Mouse (Mus musculus): ENCODE measurements around the gene Ppp1r32. TPM values are rescaled to one million over a fixed set of nuclear protein-coding genes. Genes with fewer than 3 reads are reported as not detected.

Gene Ppp1r32
- polyA plus RNA-seq, 1 experiment from 2014 or later: not detected

GRCm38 (mm10) chr19:10426793-10427192 lies 55.9 kb downstream of the Ppp1r32 start:
- Histone ChIP-seq H3K36me3 (ENCODE audit: control insufficient read depth, insufficient read depth, low read length) (no peaks in the 10 kb centered on the region), H3K4me2 (ENCODE audit: low read depth, severe bottlenecking) (no peak overlapping the region), H3K27ac (replicated peaks; ENCODE audit: low read depth, low read length) (no peak overlapping the region), H3K9me3 (ENCODE audit: control insufficient read depth, low read length) (no peaks in the 10 kb centered on the region), H3K9ac (ENCODE audit: low read length) (no peak overlapping the region), H3K4me3 (ENCODE audit: low read depth, low read length) (no peak overlapping the region), H3K4me1 (ENCODE audit: control insufficient read depth, insufficient read depth, low read length) (peaks cover 28% of the 10 kb centered on the region), H3K27me3 (ENCODE audit: control insufficient read depth, insufficient read depth, low read length) (peaks cover 3% of the 10 kb centered on the region; the same call in 1 of the 2 replicates)
- ATAC-seq (ENCODE audit: insufficient number of reproducible peaks, low FRiP score, low TSS enrichment, low read depth) (no peak), DNase-seq (ENCODE audit: low spot score) (no peak)
- 33% methylated on average over 6 of the region's 6 CpGs for WGBS

- Histone ChIP-seq H3K4me2 (ENCODE audit: low read depth, severe bottlenecking) (peak overlapping the region; percentile 25; the same call in 1 of the 2 replicates), H3K9me3 (ENCODE audit: control insufficient read depth, low read length) (no peaks in the 10 kb centered on the region), H3K4me1 (ENCODE audit: control insufficient read depth, insufficient read depth, low read length) (peaks cover 28% of the 10 kb centered on the region), H3K27me3 (ENCODE audit: control insufficient read depth, insufficient read depth, low read length) (peaks cover 5% of the 10 kb centered on the region; the same call in 1 of the 2 replicates), H3K4me3 (ENCODE audit: low read depth, low read length) (no peak overlapping the region), H3K27ac (replicated peaks; ENCODE audit: low read depth, low read length) (no peak overlapping the region), H3K9ac (ENCODE audit: low read length) (no peak overlapping the region), H3K36me3 (ENCODE audit: control insufficient read depth, insufficient read depth, low read length) (no peaks in the 10 kb centered on the region)
- 15% methylated on average over 25 of the region's 25 CpGs for WGBS
- ATAC-seq (ENCODE audit: insufficient number of reproducible peaks, low FRiP score, low TSS enrichment, low read depth) (no peak), DNase-seq (ENCODE audit: low spot score) (no peak)
These were observed 56.4 kb downstream of the Ppp1r32 start for GRCm38 (mm10) chr19:10426312-10426711.

GRCm38 (mm10) chr19:10425484-10426270 lies 57.1 kb downstream of the Ppp1r32 start:
- peaks cover 5% of the 10 kb centered on the region; the same call in 1 of the 2 replicates for H3K27me3 ChIP-seq (ENCODE audit: control insufficient read depth, insufficient read depth, low read length)
- no peak for DNase-seq (ENCODE audit: low spot score)

GRCm38 (mm10) chr19:10424751-10425150 lies 58.0 kb downstream of the Ppp1r32 start:
- no peak for ATAC-seq (ENCODE audit: insufficient number of reproducible peaks, low FRiP score, low TSS enrichment, low read depth)
- WGBS: 48% methylated on average over 1 of the region's 1 CpGs
- H3K4me1 ChIP-seq (ENCODE audit: control insufficient read depth, insufficient read depth, low read length): peaks cover 28% of the 10 kb centered on the region
- H3K36me3 ChIP-seq (ENCODE audit: control insufficient read depth, insufficient read depth, low read length): no peaks in the 10 kb centered on the region
- no peak for DNase-seq (ENCODE audit: low spot score)
- H3K4me3 ChIP-seq (ENCODE audit: low read depth, low read length): no peak overlapping the region
- peaks cover 5% of the 10 kb centered on the region; the same call in 1 of the 2 replicates for H3K27me3 ChIP-seq (ENCODE audit: control insufficient read depth, insufficient read depth, low read length)
- H3K9ac ChIP-seq (ENCODE audit: low read length): no peak overlapping the region
- no peak overlapping the region for H3K4me2 ChIP-seq (ENCODE audit: low read depth, severe bottlenecking)
- H3K9me3 ChIP-seq (ENCODE audit: control insufficient read depth, low read length): no peaks in the 10 kb centered on the region
- no peak overlapping the region for H3K27ac ChIP-seq (replicated peaks; ENCODE audit: low read depth, low read length)

More at GRCm38 (mm10) chr19:10425484-10426270, 57.1 kb downstream of the Ppp1r32 start:
- Histone ChIP-seq H3K4me3 (ENCODE audit: low read depth, low read length) (no peak overlapping the region; the same call in 1 of the 2 replicates), H3K36me3 (ENCODE audit: control insufficient read depth, insufficient read depth, low read length) (no peaks in the 10 kb centered on the region), H3K9me3 (ENCODE audit: control insufficient read depth, low read length) (no peaks in the 10 kb centered on the region), H3K27ac (replicated peaks; ENCODE audit: low read depth, low read length) (no peak overlapping the region), H3K4me2 (ENCODE audit: low read depth, severe bottlenecking) (peak overlapping the region; percentile 25; the same call in 1 of the 2 replicates), H3K4me1 (ENCODE audit: control insufficient read depth, insufficient read depth, low read length) (peaks cover 28% of the 10 kb centered on the region), H3K9ac (ENCODE audit: low read length) (no peak overlapping the region)
- ATAC-seq (ENCODE audit: insufficient number of reproducible peaks, low FRiP score, low TSS enrichment, low read depth): no peak
- 23% methylated on average over 13 of the region's 13 CpGs for WGBS

Other genes starting within 250 kb of the Ppp1r32 start
- 4.4 and 4.6 TPM in 2 replicates for gene Myrf, start 242.2 kb downstream of the Ppp1r32 start, polyA plus RNA-seq (2014; fragmentation: Nextera tagmentation; extraction: Ambion mirVana)
- 1.3 and 1.4 TPM in 2 replicates for gene Dagla, start 178.1 kb downstream of the Ppp1r32 start, polyA plus RNA-seq (2014; fragmentation: Nextera tagmentation; extraction: Ambion mirVana)
- 0.45 and 0.55 TPM in 2 replicates for gene Syt7, start 93.8 kb downstream of the Ppp1r32 start, polyA plus RNA-seq (2014; fragmentation: Nextera tagmentation; extraction: Ambion mirVana)
- gene Lrrc10b, start 25.5 kb downstream of the Ppp1r32 start, polyA plus RNA-seq (2014; fragmentation: Nextera tagmentation; extraction: Ambion mirVana): 0.09 TPM in 1 of 2 replicates, not detected in the other
- gene Cpsf7, start 42.3 kb upstream of the Ppp1r32 start, polyA plus RNA-seq (2014; fragmentation: Nextera tagmentation; extraction: Ambion mirVana): 62.2 and 69.7 TPM in 2 replicates
- 57.2 and 61.0 TPM in 2 replicates for gene Sdhaf2, start 43.2 kb upstream of the Ppp1r32 start, polyA plus RNA-seq (2014; fragmentation: Nextera tagmentation; extraction: Ambion mirVana)
- 64.1 and 66.3 TPM in 2 replicates for gene Tmem216, start 73.3 kb upstream of the Ppp1r32 start, polyA plus RNA-seq (2014; fragmentation: Nextera tagmentation; extraction: Ambion mirVana)
- 15.8 and 16.4 TPM in 2 replicates for gene Cyb561a3, start 94.2 kb upstream of the Ppp1r32 start, polyA plus RNA-seq (2014; fragmentation: Nextera tagmentation; extraction: Ambion mirVana)
- 49.9 and 52.1 TPM in 2 replicates for gene Tmem138, start 94.4 kb upstream of the Ppp1r32 start, polyA plus RNA-seq (2014; fragmentation: Nextera tagmentation; extraction: Ambion mirVana)
- gene Ddb1, start 122.4 kb upstream of the Ppp1r32 start, polyA plus RNA-seq (2014; fragmentation: Nextera tagmentation; extraction: Ambion mirVana): 423 and 456 TPM in 2 replicates
- gene Tkfc, start 122.7 kb upstream of the Ppp1r32 start, polyA plus RNA-seq (2014; fragmentation: Nextera tagmentation; extraction: Ambion mirVana): 23.3 and 24.5 TPM in 2 replicates
- 1.4 and 1.7 TPM in 2 replicates for gene Vwce, start 151.3 kb upstream of the Ppp1r32 start, polyA plus RNA-seq (2014; fragmentation: Nextera tagmentation; extraction: Ambion mirVana)
- gene Pga5, start 195.1 kb upstream of the Ppp1r32 start, polyA plus RNA-seq (2014; fragmentation: Nextera tagmentation; extraction: Ambion mirVana): not detected in 2 replicates
- 29.7 and 33.4 TPM in 2 replicates for gene Vps37c, start 205.8 kb upstream of the Ppp1r32 start, polyA plus RNA-seq (2014; fragmentation: Nextera tagmentation; extraction: Ambion mirVana)